Comparison of ENCODE assay signal across 19 mouse cellular contexts in genomic region chr2:131010566-131010965, GRCm38 (mm10). TPM values are rescaled to one million over a fixed set of nuclear protein-coding genes. Genes with fewer than 3 reads are reported as not detected.
A peak's percentile ranks its signal among the peaks of the same experiment; 100 is the strongest.
DNase-seq lines count a peak whose midpoint lies in the region; ATAC-seq and TF ChIP-seq lines count a peak whose summit lies in the region.
"Had no signal": no experiment of that assay in that cellular context is flagged by ENCODE, and none has a peak within 500 bp of the region (broad histone marks: within the 10 kb centered on the region; RNA-seq: fewer than 3 reads in every experiment).

No protein-coding gene starts in this region.

- no peak overlapping the region for H3K4me3 ChIP-seq in intestine, postnatal 0 days (ENCODE audit: low read depth, low read length)
- H3K4me3 ChIP-seq in intestine, embryonic 15.5 days (replicated peaks) = no peak overlapping the region
- H3K4me3 ChIP-seq in brown adipose tissue, adult 24 weeks (ENCODE audit: insufficient read depth, low read depth, low read length) = no peak overlapping the region
- H3K4me3 ChIP-seq: embryonic facial prominence, embryonic 10.5 days; embryonic facial prominence, embryonic 12.5 days; forebrain, embryonic 13.5 days; forebrain, embryonic 15.5 days had no signal

- TF ChIP-seq CTCF in intestine, postnatal 0 days (IDR thresholded peaks at IDR 0.05; ENCODE audit: low read depth) = no peak

- peaks cover 24% of the 10 kb centered on the region for H3K36me3 ChIP-seq in intestine, postnatal 0 days (ENCODE audit: control insufficient read depth, insufficient read depth)
- 0 out of 2 replicates have a peak, but pooled peaks cover 4% of the 10 kb centered on the region for H3K36me3 ChIP-seq in intestine, embryonic 15.5 days

- H3K9ac ChIP-seq in intestine, postnatal 0 days (ENCODE audit: low read depth, low read length) = no peak overlapping the region
- H3K9ac ChIP-seq in intestine, embryonic 15.5 days = no peak overlapping the region
- H3K9ac ChIP-seq: embryonic facial prominence, embryonic 12.5 days; forebrain, embryonic 13.5 days; forebrain, embryonic 15.5 days had no signal

- peak; percentile 31 for DNase-seq in large intestine, adult 2 months (ENCODE audit: low read depth, low spot score)
- no peak for DNase-seq in thymus, postnatal 0 days (ENCODE audit: low spot score)
- no peak for DNase-seq in right cerebral cortex, postnatal 36 days (ENCODE audit: low spot score in 2 of 2)
- DNase-seq: adrenal gland, adult 2 months; adrenal gland, postnatal 10 days; adrenal gland, postnatal 25 days; cerebellum, adult 11-12 months; cerebellum, adult 2 months; cerebellum, adult 9-10 months; cerebellum, postnatal 10 days; cerebellum, postnatal 25 days had no signal

- H3K9me3 ChIP-seq in intestine, postnatal 0 days (ENCODE audit: control insufficient read depth) = no peaks in the 10 kb centered on the region
- H3K9me3 ChIP-seq in intestine, embryonic 15.5 days = no peaks in the 10 kb centered on the region
- H3K9me3 ChIP-seq: embryonic facial prominence, embryonic 10.5 days; embryonic facial prominence, embryonic 12.5 days; forebrain, embryonic 13.5 days; forebrain, embryonic 15.5 days had no signal

- H3K27ac ChIP-seq in intestine, postnatal 0 days (ENCODE audit: low read depth, low read length) = no peak overlapping the region
- no peak overlapping the region for H3K27ac ChIP-seq in intestine, embryonic 15.5 days
- peak overlapping the region; percentile 54; the same call in 1 of the 2 replicates for H3K27ac ChIP-seq in brown adipose tissue, adult 24 weeks (replicated peaks; ENCODE audit: low read depth, low read length)
- H3K27ac ChIP-seq: embryonic facial prominence, embryonic 10.5 days; embryonic facial prominence, embryonic 12.5 days; forebrain, embryonic 13.5 days; forebrain, embryonic 15.5 days had no signal

- ATAC-seq in intestine, postnatal 0 days = 0 out of 2 replicates have a peak, but pooled peaks have one; percentile 25
- no peak for ATAC-seq in intestine, embryonic 15.5 days
- ATAC-seq: forebrain, embryonic 13.5 days; forebrain, embryonic 15.5 days had no signal

- no peak overlapping the region for H3K4me2 ChIP-seq in intestine, postnatal 0 days (replicated peaks; ENCODE audit: low read depth)
- H3K4me2 ChIP-seq in intestine, embryonic 15.5 days (replicated peaks) = no peak overlapping the region
- H3K4me2 ChIP-seq: embryonic facial prominence, embryonic 12.5 days; forebrain, embryonic 13.5 days; forebrain, embryonic 15.5 days had no signal

- WGBS in intestine, postnatal 0 days = 67% methylated on average over 1 of the region's 1 CpGs
- WGBS in intestine, embryonic 15.5 days = 72% methylated on average over 1 of the region's 1 CpGs
- WGBS in large intestine, adult 2 months = 33% methylated on average over 1 of the region's 1 CpGs

- H3K4me1 ChIP-seq in intestine, postnatal 0 days (replicated peaks; ENCODE audit: control insufficient read depth, insufficient read depth, low read length) = no peaks in the 10 kb centered on the region
- no peaks in the 10 kb centered on the region for H3K4me1 ChIP-seq in intestine, embryonic 15.5 days (replicated peaks)
- H3K4me1 ChIP-seq in brown adipose tissue, adult 24 weeks (ENCODE audit: control insufficient read depth, insufficient read depth, insufficient read length, low read length) = peaks cover 5% of the 10 kb centered on the region; the same call in 1 of the 2 replicates
- H3K4me1 ChIP-seq: embryonic facial prominence, embryonic 10.5 days; embryonic facial prominence, embryonic 12.5 days; forebrain, embryonic 13.5 days; forebrain, embryonic 15.5 days had no signal

- H3K27me3 ChIP-seq in intestine, postnatal 0 days (replicated peaks; ENCODE audit: control insufficient read depth, insufficient read depth, low read length) = no peaks in the 10 kb centered on the region
- no peaks in the 10 kb centered on the region for H3K27me3 ChIP-seq in intestine, embryonic 15.5 days (replicated peaks)
- H3K27me3 ChIP-seq: embryonic facial prominence, embryonic 12.5 days; forebrain, embryonic 13.5 days; forebrain, embryonic 15.5 days had no signal

RNA-seq across cellular contexts. Expression of gene Gfra4, which starts 32.3 kb away (rescaled TPM):
- polyA plus RNA-seq in intestine, postnatal 0 days (2015; fragmentation: Nextera tagmentation; extraction: Ambion mirVana) = 3.8 and 5.7 TPM in 2 replicates
- 8.8 and 9.6 TPM in 2 replicates for polyA plus RNA-seq in intestine, embryonic 15.5 days (2015; fragmentation: Nextera tagmentation; extraction: Ambion mirVana)
- polyA plus RNA-seq in brown adipose tissue, adult 24 weeks (2012; ENCODE audit: insufficient read depth, insufficient read length, missing spikeins) = 9.6 and 10.9 TPM in 2 replicates
- polyA plus RNA-seq in large intestine, adult 2 months (2012; rRNA removed) = 13.6 and 15.4 TPM in 2 replicates
- 3.2 and 3.9 TPM in 2 replicates for polyA plus RNA-seq in thymus, postnatal 0 days (2015; fragmentation: Nextera tagmentation; extraction: Ambion mirVana)

RNA-seq across cellular contexts. Expression of gene Adam33, which starts 53.0 kb away (rescaled TPM):
- polyA plus RNA-seq in intestine, postnatal 0 days (2015; fragmentation: Nextera tagmentation; extraction: Ambion mirVana) = 2.7 and 5.1 TPM in 2 replicates
- 3.3 and 4.0 TPM in 2 replicates for polyA plus RNA-seq in intestine, embryonic 15.5 days (2015; fragmentation: Nextera tagmentation; extraction: Ambion mirVana)
- 1.3 and 2.3 TPM in 2 replicates for polyA plus RNA-seq in brown adipose tissue, adult 24 weeks (2012; ENCODE audit: insufficient read depth, insufficient read length, missing spikeins)
- polyA plus RNA-seq in large intestine, adult 2 months (2012; rRNA removed) = 16.3 and 22.0 TPM in 2 replicates
- polyA plus RNA-seq in thymus, postnatal 0 days (2015; fragmentation: Nextera tagmentation; extraction: Ambion mirVana) = 0.91 and 1.1 TPM in 2 replicates
- polyA plus RNA-seq: C2C12 had no signal
